Mouse (Mus musculus) adrenal gland, adult 8-10 months (tissue): ENCODE results near the gene Wwox. TPM values are rescaled to one million over a fixed set of nuclear protein-coding genes. Genes with fewer than 3 reads are reported as not detected.

Experiments used
- DNase-seq: peaks from one replicate; pipeline ENCODE4 v3.0.0; 2022
- total RNA-seq, 4 experiments: library from RNA; stranded (reverse); gene quantifications; 2 replicates each; pipeline ENCODE4 v1.2.4; 2022

The Wwox gene
- total RNA-seq, 4 experiments from 2014 or later: 26.4 to 56.6 (median 35.7) TPM

- DNase-seq: no peak
These were observed 436.7 kb downstream of the Wwox start for GRCm38 (mm10) chr8:114876161-114876611.

DNA sequence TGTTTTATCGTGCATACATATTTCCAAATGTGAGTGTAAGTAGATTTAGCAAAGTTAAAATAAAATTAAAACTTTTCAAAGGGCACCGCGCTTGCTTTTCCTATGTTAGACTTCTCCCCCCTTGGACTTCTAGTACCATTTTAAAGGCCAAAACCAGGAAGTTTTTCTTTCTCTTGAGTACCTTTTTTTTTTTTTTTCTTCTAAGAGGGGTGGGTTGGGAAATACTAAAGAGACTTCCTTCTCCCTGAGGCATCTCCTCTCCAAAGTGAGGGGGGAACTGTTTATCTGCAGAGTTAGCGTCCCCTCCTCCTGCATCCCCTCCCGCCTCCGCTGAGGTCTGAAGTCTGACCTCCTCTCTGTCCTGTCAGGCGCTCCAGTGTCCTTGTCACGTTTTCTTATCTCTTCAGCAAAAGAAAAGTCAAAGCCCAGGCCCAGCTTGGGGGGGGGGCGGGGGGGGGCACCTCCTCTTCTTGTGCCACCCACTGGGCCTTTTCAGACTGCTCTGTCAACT is 437.3 kb downstream of the Wwox start:
- DNase-seq: no peak

DNA sequence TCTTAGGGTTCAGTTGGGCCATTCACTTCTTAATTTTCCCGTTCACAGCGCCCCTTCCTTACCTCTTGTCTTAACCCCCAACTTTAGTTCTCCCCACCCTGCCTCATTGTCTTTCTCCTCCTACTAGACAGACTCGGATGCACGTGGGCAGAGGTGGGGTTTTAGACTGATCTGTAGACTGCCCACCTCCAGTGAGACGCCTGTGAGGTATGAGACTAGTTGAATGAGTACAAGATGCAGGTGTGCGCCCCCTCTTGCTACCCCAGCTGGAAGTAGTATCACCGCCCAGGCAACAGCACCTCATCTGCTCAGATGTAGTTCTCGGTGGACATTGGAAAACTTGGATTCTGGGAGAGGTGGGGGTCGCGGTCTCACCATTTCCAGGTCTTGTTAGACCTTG is 437.8 kb downstream of the Wwox start:
- no peak for DNase-seq

GRCm38 (mm10) chr8:114878449-114879276 is 439.2 kb downstream of the Wwox start:
- no peak for DNase-seq

DNA sequence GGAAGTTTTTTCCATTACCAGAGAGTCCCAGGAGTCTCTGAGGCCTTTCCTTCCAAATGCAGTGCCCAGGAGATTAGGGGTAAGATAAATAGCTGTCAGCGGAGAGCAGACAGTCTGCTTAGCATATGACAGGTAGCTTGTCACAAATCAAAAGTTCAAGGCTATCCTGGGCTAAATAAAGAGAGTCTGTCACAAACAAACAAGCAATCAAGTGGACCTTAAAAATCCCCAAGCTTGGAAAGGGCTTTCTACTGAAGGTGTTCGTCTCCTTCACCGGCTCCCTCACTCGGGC is 439.8 kb downstream of the Wwox start:
- no peak for DNase-seq

GRCm38 (mm10) chr8:114879678-114880077 is 440.2 kb downstream of the Wwox start:
- DNase-seq: no peak

DNA sequence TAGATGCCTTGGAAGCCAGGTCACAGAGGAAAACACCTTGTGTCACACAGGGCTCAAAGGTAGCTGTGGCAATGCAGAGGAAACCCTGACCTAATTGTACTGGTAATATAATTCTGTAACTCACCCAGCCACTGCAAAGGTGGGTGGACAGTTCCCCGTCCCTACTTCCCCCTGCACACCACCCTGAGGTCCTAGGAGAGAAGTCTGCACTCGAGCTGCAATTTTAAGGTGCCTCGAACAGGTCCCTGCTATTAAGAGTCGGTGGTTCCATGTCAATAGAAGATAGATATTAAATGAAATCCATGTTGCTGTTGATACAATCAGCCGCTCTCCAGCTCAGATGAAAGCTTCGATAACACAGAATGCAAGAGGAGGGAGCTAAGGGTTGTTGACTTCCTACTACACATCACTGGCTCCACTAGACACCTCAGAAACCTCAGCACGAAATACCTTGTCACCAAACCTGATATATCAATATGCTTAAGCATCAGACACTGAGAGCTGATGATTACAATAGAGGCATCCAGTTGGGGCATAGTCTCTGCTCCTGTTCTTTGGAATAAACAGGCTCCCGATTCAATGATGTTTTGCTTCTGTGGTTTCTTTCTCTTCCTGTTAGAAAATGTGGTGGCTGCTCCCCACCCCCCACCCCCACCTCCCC is 441.1 kb downstream of the Wwox start:
- DNase-seq: no peak

- DNase-seq: no peak
These were observed 442.5 kb downstream of the Wwox start for GRCm38 (mm10) chr8:114881891-114882401.

DNA sequence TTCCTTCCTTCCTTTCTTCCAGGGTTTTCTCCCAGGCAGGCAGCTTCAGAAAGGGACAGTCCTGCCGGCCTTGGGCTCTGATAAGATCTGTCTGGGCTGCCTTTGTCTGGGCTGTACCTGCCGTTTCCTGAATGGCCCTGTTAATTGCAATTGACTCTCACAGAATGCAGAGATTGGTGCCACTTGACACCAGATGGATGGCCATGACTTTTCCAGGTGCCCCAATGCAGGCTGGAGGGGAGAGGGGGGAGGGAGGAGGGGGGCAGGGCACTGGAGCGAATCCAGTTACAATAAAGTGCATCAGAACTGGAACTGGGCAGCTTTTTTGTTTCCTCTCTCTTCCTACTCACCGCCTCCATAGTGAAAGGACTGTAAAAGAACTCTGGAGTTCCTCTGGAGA is 443.0 kb downstream of the Wwox start:
- DNase-seq: no peak

- DNase-seq: no peak
These were observed 443.6 kb downstream of the Wwox start for GRCm38 (mm10) chr8:114882936-114883606.

- DNase-seq: no peak
These were observed 444.5 kb downstream of the Wwox start for GRCm38 (mm10) chr8:114883967-114884366.

- DNase-seq: no peak
These were observed 445.7 kb downstream of the Wwox start for GRCm38 (mm10) chr8:114885026-114885592.

DNA sequence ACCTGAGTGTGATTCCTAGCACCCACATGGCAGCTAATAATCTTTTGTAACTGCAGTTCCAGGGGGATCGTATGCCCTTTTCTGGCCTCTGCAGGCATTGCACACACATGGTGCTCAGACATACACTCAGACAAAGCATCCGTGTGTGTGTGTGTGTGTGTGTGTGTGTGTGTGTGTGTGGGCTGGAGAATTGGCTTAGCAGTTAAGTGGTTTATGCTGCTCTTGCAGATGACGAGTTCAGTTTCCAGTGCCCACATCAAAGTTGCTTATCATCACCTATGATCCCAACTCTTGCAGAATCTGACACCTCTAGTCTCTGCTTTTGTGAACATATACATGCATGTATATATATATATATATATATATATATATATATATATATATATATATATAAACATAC is 448.9 kb downstream of the Wwox start:
- DNase-seq: no peak

DNA sequence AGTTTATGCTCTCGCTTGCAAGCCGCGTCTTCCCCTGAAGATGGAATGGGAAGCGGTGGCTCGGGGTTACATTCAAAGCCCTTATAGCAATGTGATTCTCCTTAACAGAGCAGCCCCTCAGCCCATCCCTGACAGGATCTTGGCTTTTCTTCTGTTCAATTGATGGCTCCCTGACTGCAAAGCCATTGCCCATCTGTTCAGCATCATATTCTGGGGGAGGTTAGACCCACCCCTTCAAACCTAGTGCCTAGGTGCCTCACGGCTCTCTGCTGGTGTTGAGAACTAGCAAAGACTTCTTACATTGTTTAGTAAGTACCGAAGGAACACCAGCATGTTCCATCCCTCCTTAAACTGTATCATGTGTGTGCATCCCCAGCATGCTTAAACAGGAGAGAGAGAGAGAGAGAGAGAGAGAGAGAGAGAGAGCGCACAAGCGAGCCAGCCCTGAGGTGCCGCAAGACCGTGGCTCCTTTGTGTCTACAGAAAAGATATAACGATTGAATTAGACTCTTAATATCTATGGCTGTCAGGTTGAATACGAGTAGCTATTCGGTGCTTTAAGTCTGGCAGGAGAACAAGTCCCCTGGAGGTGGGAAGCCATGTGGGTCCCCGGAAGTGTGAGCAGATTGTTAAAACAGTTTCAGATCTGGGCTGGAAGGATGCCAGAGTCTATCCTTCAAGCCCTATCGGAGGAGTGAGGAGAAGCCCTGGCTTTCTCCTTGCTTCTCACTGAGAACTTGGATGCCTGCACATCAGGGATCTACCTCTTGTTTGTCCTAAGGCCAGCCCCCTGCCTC is 450.3 kb downstream of the Wwox start:
- no peak for DNase-seq

GRCm38 (mm10) chr8:114890478-114890877 is 451.0 kb downstream of the Wwox start:
- no peak for DNase-seq

DNA sequence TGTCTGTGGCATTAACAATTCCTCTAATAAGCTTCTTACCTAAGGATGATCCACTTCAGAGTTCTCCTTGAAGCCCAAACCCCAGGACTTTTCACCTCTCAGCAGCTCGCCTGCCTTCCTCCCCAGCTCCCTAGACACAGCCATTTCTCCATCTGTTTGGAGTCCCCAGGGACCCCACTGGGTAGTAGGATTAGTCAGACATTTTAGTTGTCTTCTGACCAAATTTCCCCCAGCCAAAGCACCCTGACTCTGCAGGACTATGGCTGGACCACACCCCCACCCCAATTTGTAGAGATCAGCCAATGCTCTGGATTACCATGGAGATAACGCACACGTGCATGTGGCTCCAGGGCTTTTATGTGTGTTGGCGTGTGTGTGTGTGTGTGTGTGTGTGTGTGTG is 451.8 kb downstream of the Wwox start:
- DNase-seq: no peak

- no peak for DNase-seq
These were observed 458.0 kb downstream of the Wwox start for GRCm38 (mm10) chr8:114897432-114897831.

DNA sequence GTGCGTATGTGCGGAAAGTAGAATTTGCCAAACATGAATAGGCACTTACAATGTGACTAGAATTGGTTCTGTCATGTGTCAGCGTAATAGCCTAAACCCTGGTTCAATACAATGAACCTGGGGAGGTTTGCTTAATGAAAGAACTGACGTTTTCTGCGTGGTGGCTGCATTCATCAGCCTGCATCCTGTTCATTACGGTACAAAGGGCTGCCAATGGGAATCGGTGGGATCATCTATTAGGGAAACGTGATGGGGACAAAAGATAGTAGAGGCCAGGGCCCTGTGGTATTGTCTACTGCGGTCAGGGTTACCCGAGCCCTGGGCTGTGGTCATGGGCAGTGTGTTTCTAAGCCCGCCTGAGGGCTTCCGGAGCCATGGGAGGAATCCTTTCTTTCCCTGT is 459.7 kb downstream of the Wwox start:
- DNase-seq: no peak

- no peak for DNase-seq
These were observed 463.1 kb downstream of the Wwox start for GRCm38 (mm10) chr8:114902584-114902983.

GRCm38 (mm10) chr8:114908086-114908485 is 468.6 kb downstream of the Wwox start:
- no peak for DNase-seq

DNA sequence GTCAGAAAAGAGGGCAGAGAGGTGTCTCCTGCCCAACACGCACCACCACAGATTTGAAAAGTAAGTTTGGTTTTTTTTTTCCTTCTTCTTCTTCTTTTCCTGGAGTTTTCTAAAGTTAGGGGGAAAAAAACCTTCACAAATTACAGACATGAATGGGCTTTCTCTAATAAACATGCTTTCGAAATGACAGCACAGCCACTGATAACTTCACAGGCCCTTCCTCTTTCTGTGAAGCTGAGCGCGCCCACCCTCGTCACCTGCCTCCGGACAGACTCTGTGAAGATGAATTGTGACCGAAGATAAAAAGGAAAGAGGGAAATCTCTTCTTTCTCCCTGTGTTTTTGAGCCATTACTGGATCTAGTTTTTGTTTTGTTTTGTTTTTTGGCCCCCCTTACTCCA is 469.1 kb downstream of the Wwox start:
- no peak for DNase-seq

GRCm38 (mm10) chr8:114909146-114909545 is 469.7 kb downstream of the Wwox start:
- DNase-seq: no peak
